Mouse (Mus musculus) kidney, adult 2 months (tissue): ENCODE results near the gene Utrn.

Source experiments
- CTCF ChIP-seq: fragments of 200-500 bp; conservative IDR thresholded peaks from 2 replicates; pipeline ENCODE4 v1.5.1; 2011; ENCODE audit warnings: low read depth, mild to moderate bottlenecking, control low read depth, low read length, moderate library complexity, mixed read lengths; ENCODE audit not compliant: insufficient read depth, insufficient read length
- POLR2A ChIP-seq: fragments of 200-500 bp; IDR thresholded peaks from one replicate; pipeline ENCODE4 v1.6.1; 2011; ENCODE audit warnings: low read depth, low read length, control low read depth

DNA sequence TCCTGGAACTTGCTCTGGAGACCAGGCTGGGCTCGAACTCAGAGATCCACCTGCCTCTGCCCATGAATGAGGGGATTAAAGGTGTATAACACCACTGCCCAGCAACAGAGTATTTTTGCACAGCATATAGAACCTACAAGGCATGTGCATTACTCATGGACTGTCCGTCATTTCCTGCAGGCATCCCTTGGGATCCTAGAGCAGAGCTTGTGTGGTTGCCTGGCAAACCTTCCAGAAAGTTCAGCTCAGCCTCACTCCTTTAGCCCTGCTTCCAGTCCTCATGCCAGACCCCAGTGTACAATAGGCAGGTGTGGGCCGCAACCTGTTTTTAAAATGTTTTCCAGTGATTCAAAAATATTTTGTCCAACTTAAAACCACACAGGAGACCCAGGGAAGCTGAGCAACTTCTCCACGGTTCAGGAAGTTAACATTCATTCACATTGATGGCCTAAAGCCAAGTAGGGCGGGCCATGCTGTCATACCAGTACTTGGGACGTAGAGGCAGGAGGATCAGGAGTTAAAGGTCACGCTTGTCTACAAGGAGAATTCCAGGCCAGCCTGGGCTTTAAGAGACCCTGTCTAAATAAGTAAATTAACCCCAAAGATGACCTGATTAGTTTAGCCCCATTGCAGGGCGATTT, 15.3 kb upstream of the Utrn start:
- no peak for TF ChIP-seq POLR2A
- TF ChIP-seq CTCF, result no peak
